Mouse (Mus musculus) kidney, adult 2 months (tissue): ENCODE results near the gene Ube2e1.

Experiments used
- CTCF ChIP-seq: fragments of 200-500 bp; conservative IDR thresholded peaks from 2 replicates; pipeline ENCODE4 v1.5.1; 2011; ENCODE audit warnings: low read depth, mild to moderate bottlenecking, control low read depth, low read length, moderate library complexity, mixed read lengths; ENCODE audit not compliant: insufficient read depth, insufficient read length
- POLR2A ChIP-seq: fragments of 200-500 bp; IDR thresholded peaks from one replicate; pipeline ENCODE4 v1.6.1; 2011; ENCODE audit warnings: low read depth, low read length, control low read depth

DNA sequence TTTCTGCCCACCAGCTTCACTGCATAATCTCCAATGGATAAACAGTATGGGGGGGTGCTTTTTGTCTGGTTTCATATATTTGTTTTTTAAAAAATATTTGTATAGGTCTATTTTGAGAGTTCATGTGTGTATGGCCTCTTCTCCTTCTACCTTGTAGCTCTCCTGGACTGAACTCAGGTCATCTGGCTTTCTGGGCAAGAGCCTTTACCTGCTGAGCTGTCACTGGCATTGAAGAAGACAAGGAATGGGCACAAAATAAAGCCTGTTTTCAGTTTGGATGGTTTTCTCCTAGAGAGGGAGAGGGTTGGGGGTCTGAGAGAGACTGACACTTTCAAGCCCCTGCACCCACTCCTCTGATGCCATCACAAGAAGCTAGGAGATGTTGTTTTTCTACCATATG is 4.4 kb upstream of the Ube2e1 start:
- TF ChIP-seq CTCF (no peak), POLR2A (no peak)
